Mouse (Mus musculus): ENCODE results near the gene Armc2. TPM values are rescaled to one million over a fixed set of nuclear protein-coding genes. Genes with fewer than 3 reads are reported as not detected.

Gene Armc2
- total RNA-seq, 2 experiments from 2014 or later: 16.5 to 18.5 TPM

DNA sequence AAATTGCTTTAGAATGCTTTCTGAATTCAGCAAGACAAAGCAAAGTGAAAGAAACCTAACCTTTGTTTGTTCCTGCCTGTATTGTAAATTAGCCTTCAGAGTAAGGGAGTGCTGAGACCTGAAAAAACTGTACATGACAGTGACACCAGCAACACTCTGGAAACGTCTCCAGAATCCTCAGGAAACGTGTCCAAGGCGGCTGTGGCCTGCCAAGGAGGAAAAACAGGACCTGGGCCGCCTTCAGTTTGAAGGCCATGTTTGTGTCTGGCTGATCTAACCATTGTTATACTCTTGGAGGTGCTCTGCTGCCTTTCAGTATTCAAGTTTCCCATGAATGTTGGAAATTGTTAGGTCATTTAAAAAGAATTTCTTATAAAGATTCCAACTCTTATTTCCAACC, 138.0 kb downstream of the Armc2 start:
- intact Hi-C loops (cut with DNase I): no loop called here
- DNase-seq: no peak

DNA sequence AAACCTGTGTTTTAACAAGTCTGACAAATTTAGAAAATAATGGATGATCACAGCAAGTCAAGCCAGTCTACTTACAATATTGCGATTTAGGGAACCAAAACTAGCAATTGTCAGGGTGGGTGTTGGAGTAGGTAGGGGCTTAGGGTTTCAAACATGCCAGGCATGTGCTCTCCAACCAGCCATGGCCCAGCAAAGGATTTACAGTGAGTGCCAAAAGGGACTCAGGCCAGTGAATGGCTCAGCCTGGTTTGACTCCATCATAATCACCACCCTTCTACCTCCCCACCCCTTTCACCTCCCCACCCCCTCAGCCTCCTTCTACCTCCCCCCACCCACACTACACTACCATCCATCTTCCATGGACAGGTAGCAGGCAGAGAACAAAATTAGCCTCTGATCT, 138.6 kb downstream of the Armc2 start:
- intact Hi-C loops (cut with DNase I): no loop called here
- peak; percentile 21 for DNase-seq

GRCm38 (mm10) chr10:41878344-41878743, 139.9 kb downstream of the Armc2 start:
- no peak for DNase-seq
- intact Hi-C loops (cut with DNase I): no loop called here

DNA sequence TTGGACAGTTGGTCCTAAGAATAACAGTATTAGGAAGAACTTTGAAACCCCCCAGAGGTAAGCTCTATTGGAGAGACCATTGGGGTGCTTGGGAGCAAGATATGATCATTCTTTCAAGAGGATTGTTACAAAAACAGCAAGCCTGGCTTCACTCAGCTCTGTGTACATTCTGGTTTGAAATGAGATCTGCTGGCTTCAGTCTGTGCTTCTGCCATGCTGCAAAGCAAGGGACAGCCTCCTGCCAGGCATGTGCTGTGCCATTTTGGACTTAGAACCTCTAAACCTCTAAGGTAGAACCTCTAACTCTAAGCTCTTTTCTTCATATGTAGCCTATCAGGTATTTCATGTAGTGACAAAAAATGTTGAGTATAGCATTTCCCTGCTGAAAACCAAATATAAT, 142.6 kb downstream of the Armc2 start:
- intact Hi-C loops (cut with DNase I): no loop called here
- no peak for DNase-seq

DNA sequence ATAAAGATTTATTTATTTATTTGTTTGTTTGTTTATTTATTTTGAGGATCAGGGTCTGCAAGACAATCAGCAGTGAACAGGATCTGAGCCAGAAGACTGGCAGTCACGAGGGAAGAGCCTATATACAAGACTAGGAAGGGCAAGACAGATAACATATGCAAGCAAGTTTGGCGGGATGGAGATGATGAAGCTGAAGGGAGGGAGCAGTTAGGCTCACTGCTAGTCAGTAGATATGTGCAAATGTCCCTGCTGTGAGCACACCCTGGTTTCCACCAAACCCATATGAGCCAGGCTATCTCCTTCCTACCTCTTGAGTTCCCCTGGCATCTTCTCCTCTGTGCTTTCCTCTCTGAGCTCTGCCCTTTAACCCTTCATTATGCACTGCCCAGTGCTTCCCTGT, 146.7 kb downstream of the Armc2 start:
- no peak for DNase-seq
- intact Hi-C loops (cut with DNase I): no loop called here

DNA sequence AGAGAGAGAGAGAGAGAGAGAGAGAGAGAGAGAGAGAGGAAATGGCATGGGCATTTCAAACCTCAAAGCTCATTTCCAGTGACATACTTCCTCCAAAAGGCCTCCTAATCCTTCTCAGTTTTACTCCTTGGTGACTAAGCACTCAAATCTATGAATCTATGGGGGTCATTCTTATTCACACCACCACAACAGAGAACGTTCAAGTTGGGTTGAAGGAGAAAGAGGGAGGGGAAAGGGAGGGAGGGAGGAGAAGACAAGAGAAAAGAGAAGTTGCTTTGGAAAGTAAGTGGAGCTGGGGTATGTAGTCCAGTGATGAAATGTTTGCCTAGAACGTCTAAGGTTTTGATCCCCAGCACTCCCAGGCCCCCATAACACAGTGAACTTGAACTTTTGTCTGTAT, 148.1 kb downstream of the Armc2 start:
- intact Hi-C loops (cut with DNase I): no loop called here

DNA sequence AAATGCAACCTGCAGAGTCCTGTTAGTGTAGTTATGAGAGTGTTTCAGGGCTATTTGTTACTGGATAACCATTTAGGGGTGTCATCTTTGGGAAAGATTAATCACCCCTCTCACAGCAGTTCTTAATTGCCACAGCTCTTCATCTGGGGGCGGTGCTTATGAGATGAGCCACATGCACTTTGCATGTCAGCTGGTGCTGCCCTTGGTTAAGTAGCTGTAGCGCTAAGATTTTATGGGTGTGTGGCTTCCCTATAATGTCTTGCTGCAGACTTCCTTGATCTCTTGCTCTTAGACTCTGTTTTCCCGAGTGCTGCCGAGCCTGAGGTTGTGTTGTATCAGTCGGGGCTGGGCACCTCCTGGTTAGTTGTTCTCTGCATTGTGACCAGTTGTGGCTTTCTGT, 150.3 kb downstream of the Armc2 start:
- intact Hi-C loops (cut with DNase I): no loop called here
- DNase-seq: no peak

More for the DNA sequence above, 148.1 kb downstream of the Armc2 start:
- no peak for DNase-seq

DNA sequence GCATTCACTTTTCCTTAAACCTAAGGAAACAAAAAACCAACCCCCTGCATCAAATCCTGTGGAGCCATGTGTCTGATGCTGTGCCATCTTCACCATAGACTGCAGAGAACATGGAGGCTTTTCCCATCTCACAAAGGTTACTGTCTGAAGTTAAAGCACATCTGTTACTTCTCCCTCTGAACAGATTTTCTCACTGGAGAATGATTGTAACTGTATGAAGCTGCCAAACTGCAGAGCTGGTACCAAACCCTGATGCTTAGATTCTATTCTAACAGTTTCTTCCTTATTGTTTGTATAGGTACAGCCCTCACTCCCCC, 151.4 kb downstream of the Armc2 start:
- no peak for DNase-seq
- intact Hi-C loops (cut with DNase I): no loop called here

DNA sequence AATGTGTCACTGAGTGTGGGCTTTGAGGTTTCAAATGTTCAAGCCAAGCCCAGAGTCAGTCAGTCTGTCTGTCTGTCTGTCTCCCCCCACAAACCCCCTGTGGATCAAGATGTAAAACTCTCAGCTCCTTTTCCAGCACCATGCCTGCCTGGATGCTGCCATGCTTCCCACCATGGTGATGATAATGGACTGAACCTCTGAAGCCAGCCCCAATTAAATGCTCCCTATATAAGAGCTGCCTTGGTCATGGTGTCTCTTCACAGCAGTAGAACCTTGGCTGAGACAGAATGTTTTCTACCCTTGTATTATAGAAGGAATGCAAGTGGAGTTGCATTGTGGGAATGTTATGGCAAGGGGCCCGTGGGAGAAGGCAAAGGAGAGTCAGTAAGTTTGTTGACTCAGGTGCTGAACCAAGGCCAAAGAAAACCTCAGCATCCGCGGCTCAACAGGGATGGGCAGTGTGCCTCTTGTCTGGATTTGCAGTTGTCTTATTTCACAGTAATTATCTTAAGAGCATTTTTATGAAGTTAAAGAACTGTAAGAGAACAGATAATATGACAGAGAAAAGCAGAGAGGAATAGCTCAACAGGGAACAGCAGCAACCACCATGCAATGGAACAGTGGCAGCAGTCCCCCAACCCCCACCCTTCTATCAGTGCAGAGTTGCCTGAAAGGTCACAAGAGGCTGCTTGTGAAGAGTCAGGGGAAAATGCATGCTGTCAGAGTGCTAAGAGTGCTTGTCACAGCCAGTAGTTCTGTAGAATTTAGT, 152.0 kb downstream of the Armc2 start:
- intact Hi-C loops (cut with DNase I): no loop called here
- DNase-seq: no peak

Other genes with a start within 250 kb of the Armc2 start
- 10 to 100 TPM in 1 of 2 experiments, 1 to 10 TPM in 1; 9.8 to 11.3 TPM for gene Cep57l1, start 208.6 kb downstream of the Armc2 start, total RNA-seq (2021)
- gene Sesn1, start 208.5 kb downstream of the Armc2 start, total RNA-seq (2021): 10 to 100 TPM; 27.1 to 27.3 TPM

Data from left cerebral cortex, postnatal 4 days (tissue).